Mouse (Mus musculus) cerebellum, adult 2 months (tissue): ENCODE data around the gene Fyb2.

Experiments
- CTCF ChIP-seq: fragments of 200-500 bp; IDR thresholded peaks from 2 replicates; pipeline ENCODE4 v1.5.1; 2011; ENCODE audit warnings: low read depth, mild to moderate bottlenecking, control low read depth, low read length, moderate library complexity, borderline replicate concordance; ENCODE audit not compliant: insufficient read depth
- POLR2A ChIP-seq: fragments of 200-500 bp; IDR thresholded peaks from 2 replicates; pipeline ENCODE4 v1.6.1; 2011; ENCODE audit warnings: low read length, control low read depth, borderline replicate concordance; ENCODE audit not compliant: insufficient read depth

DNA sequence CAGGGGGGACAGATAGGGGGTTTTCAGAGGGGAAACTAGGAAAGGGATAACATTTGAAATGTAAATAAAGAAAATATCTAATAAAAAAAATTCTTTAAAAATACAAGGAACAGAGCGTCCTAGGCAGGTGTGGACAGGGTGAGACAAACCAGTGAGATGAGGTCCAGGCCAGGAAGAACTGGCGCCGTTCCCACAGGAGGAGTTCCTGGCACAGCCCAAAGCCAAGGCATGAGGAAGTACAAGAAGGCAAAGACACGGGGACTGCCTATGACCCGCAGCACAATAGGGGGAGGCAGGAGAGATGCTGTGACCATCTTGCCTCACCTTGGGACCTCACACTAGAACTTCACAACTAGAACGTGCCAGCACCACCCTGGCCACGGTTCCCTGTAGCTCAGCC lies 21.5 kb upstream of the Fyb2 start:
- TF ChIP-seq CTCF (no peak), POLR2A (no peak)
